Mouse (Mus musculus) lung, embryonic 15.5 days (tissue): ENCODE results near the gene Hp1bp3. TPM values are rescaled to one million over a fixed set of nuclear protein-coding genes. Genes with fewer than 3 reads are reported as not detected.

ENCODE experiments used
- ATAC-seq: fragments of 200-750 bp; cut with Nextera tagmentation; 2 replicates; pipeline ENCODE4 v1.8.0; 2017; ENCODE audit warnings: moderate number of reproducible peaks, borderline replicate concordance; ENCODE audit not compliant: low FRiP score, low TSS enrichment; ENCODE audit errors: extremely low read depth
- H3K27ac ChIP-seq: fragments of 300-500 bp; sonication (generic); 2 replicates; pipeline ENCODE4 v1.5.1; 2015; ENCODE audit warnings: moderate library complexity, mild to moderate bottlenecking, inconsistent platforms
- H3K27me3 ChIP-seq: fragments of 300-500 bp; sonication (generic); 2 replicates; pipeline ENCODE4 v1.6.1; 2015; ENCODE audit warnings: inconsistent platforms
- H3K36me3 ChIP-seq: fragments of 300-500 bp; sonication (generic); 2 replicates; pipeline ENCODE4 v1.6.1; 2015; ENCODE audit warnings: inconsistent platforms
- H3K4me1 ChIP-seq: fragments of 300-500 bp; sonication (generic); 2 replicates; pipeline ENCODE4 v1.6.1; 2015; ENCODE audit warnings: inconsistent platforms
- H3K4me2 ChIP-seq: fragments of 300-500 bp; sonication (generic); 2 replicates; pipeline ENCODE4 v1.6.1; 2015; ENCODE audit warnings: inconsistent platforms, mild to moderate bottlenecking, moderate library complexity
- H3K4me3 ChIP-seq: fragments of 300-500 bp; sonication (generic); 2 replicates; pipeline ENCODE4 v1.5.1; 2015; ENCODE audit warnings: mild to moderate bottlenecking, inconsistent platforms
- H3K9ac ChIP-seq: fragments of 300-500 bp; sonication (generic); 2 replicates; pipeline ENCODE4 v1.6.1; 2015; ENCODE audit warnings: inconsistent platforms
- H3K9me3 ChIP-seq: fragments of 300-500 bp; sonication (generic); 2 replicates; pipeline ENCODE4 v1.6.1; 2016; ENCODE audit warnings: inconsistent platforms
- WGBS: fragments of 180-500 bp; shearing (Covaris S2); methylation state at CpG from one replicate; pipeline ENCODE4 v1.1.7; 2015; 5-methylcytosine and 5-hydroxymethylcytosine counted together
- polyA plus RNA-seq: library from polyadenylated mRNA; unstranded; fragments of >200 nt; fragmentation: Nextera tagmentation; extraction: Ambion mirVana; gene quantifications from 2 replicates; pipeline ENCODE4 v1.2.1, GENCODE M21; 2015

Hp1bp3 gene
- polyA plus RNA-seq, 1 experiment from 2014 or later, result 149 TPM

- Histone ChIP-seq H3K27ac (no peak overlapping the region), H3K9ac (no peak overlapping the region), H3K27me3 (no peaks in the 10 kb centered on the region), H3K4me3 (no peak overlapping the region), H3K9me3 (no peaks in the 10 kb centered on the region), H3K4me1 (no peaks in the 10 kb centered on the region), H3K4me2 (no peak overlapping the region), H3K36me3 (peaks cover 82% of the 10 kb centered on the region)
- 80% methylated on average over 3 of the region's 3 CpGs for WGBS
- no peak for ATAC-seq
Measured at GRCm38 (mm10) chr4:138200769-138201168, 15.3 kb upstream of the Hp1bp3 start.

GRCm38 (mm10) chr4:138201696-138202095 lies 14.4 kb upstream of the Hp1bp3 start:
- H3K36me3 ChIP-seq, result peaks cover 77% of the 10 kb centered on the region
- 84% methylated on average over 9 of the region's 9 CpGs for WGBS
- no peak for ATAC-seq

DNA sequence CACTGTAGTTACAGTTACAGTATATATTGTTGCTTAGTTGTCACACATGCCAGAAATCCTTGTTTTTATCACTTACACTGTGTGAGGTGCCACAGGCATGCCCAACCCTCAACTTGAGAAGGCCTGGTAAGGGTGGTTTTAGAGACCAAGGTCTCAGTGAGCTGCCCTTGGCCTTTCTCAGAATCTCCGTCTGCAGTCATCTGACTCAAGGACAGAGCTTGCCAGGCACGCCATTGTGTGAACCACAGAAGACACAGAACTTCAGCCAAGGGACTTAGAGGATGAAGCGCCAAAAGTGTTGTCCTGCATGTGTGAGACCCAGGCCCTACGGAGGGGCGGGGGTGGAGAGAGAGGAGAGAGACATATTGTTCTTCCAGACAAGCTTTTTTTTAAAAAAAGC lies 6.0 kb upstream of the Hp1bp3 start:
- H3K36me3 ChIP-seq, result peaks cover 27% of the 10 kb centered on the region
- H3K4me3 ChIP-seq, result no peak overlapping the region
- no peak for ATAC-seq
- H3K27ac ChIP-seq, result no peak overlapping the region
- H3K9me3 ChIP-seq, result no peaks in the 10 kb centered on the region
- 86% methylated on average over 5 of the region's 5 CpGs for WGBS
- H3K4me2 ChIP-seq, result no peak overlapping the region
- no peaks in the 10 kb centered on the region for H3K4me1 ChIP-seq
- H3K9ac ChIP-seq, result no peak overlapping the region
- H3K27me3 ChIP-seq, result no peaks in the 10 kb centered on the region

More at GRCm38 (mm10) chr4:138201696-138202095, 14.4 kb upstream of the Hp1bp3 start:
- no peaks in the 10 kb centered on the region for H3K4me1 ChIP-seq
- no peaks in the 10 kb centered on the region for H3K9me3 ChIP-seq
- H3K4me3 ChIP-seq, result no peak overlapping the region
- no peak overlapping the region for H3K4me2 ChIP-seq
- no peaks in the 10 kb centered on the region for H3K27me3 ChIP-seq
- no peak overlapping the region for H3K9ac ChIP-seq
- no peak overlapping the region for H3K27ac ChIP-seq

DNA sequence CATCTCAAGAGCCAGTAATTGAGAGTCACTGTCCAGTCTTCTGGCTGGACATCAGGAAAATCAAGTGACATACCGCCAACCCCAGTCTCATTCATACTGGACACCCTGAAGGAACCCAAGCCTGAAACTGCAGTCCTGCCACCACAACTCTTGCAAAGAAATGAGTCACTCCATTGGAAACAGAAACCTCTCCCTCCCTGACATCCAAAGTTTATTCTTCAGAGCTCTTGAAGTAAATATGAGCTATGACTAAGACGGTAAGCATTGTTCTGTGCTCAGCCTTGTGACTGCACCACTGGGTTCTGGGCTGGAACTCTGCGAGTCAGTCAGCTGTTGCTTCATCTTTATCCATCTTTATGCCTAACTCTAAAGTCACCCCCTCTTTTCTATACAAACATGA lies 2.2 kb upstream of the Hp1bp3 start:
- no peak for ATAC-seq
- H3K4me1 ChIP-seq, result peaks cover 19% of the 10 kb centered on the region
- 58% methylated on average over 3 of the region's 3 CpGs for WGBS

GRCm38 (mm10) chr4:138215671-138216199 lies 361 bp upstream of the Hp1bp3 start:
- ATAC-seq, result no peak
- H3K27me3 ChIP-seq, result no peaks in the 10 kb centered on the region
- peak overlapping the region; percentile 98 for H3K4me3 ChIP-seq
- H3K9ac ChIP-seq, result peak overlapping the region; percentile 99
- WGBS, result 35% methylated on average over 13 of the region's 13 CpGs
- H3K4me1 ChIP-seq, result peaks cover 28% of the 10 kb centered on the region
- H3K36me3 ChIP-seq, result no peaks in the 10 kb centered on the region
- H3K4me2 ChIP-seq, result peak overlapping the region; percentile 77
- peak overlapping the region; percentile 100 for H3K27ac ChIP-seq
- no peaks in the 10 kb centered on the region for H3K9me3 ChIP-seq

More for the DNA sequence above, 2.2 kb upstream of the Hp1bp3 start:
- no peak overlapping the region for H3K27ac ChIP-seq
- no peak overlapping the region for H3K4me2 ChIP-seq
- no peak overlapping the region for H3K4me3 ChIP-seq
- 0 out of 2 replicates have a peak, but pooled peaks cover 4% of the 10 kb centered on the region for H3K36me3 ChIP-seq
- H3K9me3 ChIP-seq, result no peaks in the 10 kb centered on the region
- H3K9ac ChIP-seq, result no peak overlapping the region
- no peaks in the 10 kb centered on the region for H3K27me3 ChIP-seq

DNA sequence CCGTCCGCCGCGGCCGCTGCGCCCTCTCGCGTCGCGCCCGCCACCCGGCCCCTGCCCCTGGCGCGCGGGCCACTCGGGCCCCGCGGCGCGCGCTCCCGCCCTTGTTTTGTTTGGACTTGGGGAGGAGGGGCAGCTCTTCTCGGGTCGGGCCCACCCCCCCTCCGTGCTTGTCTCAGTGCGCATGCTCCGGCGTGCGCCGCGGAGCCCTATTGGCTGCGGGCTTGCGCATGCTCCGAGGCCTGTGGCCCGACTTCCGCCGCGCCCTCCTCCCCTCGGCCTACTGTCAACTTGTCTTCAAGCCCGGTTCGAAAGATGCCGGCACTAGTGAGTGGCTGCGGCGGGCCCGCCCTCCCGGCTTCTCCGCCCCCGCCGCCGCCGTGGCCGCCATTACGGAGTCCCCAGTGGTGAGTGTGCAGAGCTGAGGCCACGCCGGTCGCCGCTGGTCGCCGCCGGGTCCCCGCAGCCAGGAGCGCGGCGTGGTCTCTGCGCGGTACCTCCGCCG lies 846 bp downstream of the Hp1bp3 start:
- under 1% methylated on average over 52 of the region's 68 CpGs for WGBS
- H3K4me1 ChIP-seq, result peaks cover 28% of the 10 kb centered on the region
- peak overlapping the region; percentile 77 for H3K4me2 ChIP-seq
- H3K27me3 ChIP-seq, result no peaks in the 10 kb centered on the region
- H3K9me3 ChIP-seq, result no peaks in the 10 kb centered on the region
- peak overlapping the region; percentile 98 for H3K4me3 ChIP-seq
- ATAC-seq, result peak; percentile 97
- peak overlapping the region; percentile 99 for H3K9ac ChIP-seq
- H3K27ac ChIP-seq, result peak overlapping the region; percentile 100
- H3K36me3 ChIP-seq, result peaks cover under 1% of the 10 kb centered on the region; the same call in 1 of the 2 replicates

DNA sequence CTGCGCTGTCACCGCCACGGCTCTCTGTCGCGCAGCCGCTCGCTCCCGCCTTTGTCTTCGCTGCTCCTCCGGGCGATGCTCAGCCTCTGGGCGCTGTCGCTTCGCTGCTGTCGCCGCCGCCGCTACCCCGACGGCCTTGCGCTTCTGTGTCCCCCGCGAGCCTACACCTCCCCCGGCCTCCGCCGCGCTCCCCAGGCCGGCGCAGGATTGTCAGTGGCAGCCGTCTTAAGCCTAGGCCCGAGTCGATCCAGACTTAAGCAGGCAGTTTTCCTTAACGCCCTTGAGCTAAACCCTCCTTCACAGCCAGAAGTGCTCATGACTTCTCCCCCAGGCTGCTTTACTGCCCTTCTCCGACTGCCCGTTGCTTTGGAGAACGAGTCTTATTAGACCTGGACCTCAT lies 1.3 kb downstream of the Hp1bp3 start:
- Histone ChIP-seq H3K4me3 (peak overlapping the region; percentile 98), H3K9me3 (no peaks in the 10 kb centered on the region), H3K36me3 (peaks cover 6% of the 10 kb centered on the region), H3K9ac (peak overlapping the region; percentile 96), H3K27ac (peak overlapping the region; percentile 100), H3K4me2 (peak overlapping the region; percentile 77), H3K27me3 (no peaks in the 10 kb centered on the region), H3K4me1 (peaks cover 28% of the 10 kb centered on the region)
- WGBS, result under 1% methylated on average over 36 of the region's 36 CpGs
- ATAC-seq, result no peak; the same call in 1 of the 2 replicates

DNA sequence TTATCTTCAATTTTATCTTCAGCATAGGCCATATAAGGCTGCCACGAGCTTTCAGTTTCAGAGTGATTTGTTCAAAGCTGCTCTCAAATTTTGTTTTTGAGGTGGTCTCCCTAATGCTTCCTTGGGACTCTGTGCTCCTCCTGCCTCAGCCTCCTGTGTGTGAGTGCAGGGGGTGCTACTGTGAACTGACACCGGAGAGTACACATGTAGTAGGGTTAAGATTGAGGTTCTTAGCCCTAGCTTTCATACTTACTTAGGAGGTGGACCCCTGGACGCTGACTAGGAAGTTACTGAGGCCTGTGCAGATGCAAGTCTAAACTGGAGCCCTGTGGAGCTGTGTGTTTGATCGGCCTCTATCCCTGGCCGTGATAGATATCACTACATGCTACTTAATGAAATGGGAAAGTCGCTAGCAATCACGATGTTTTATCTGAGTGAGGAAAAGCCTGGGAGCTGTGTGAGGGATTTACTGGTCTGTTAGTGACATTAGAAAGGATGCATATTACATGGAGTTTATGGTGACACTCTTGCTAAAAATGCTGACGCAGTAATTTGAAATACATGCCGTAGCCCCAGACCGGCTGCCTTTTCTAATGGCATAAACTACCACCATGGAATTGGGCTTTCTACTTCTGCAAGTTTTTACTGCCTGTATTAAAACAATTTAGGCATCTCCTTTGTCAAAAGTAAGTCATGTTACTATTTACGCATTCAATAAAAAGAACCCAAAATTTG lies 2.0 kb downstream of the Hp1bp3 start:
- Histone ChIP-seq H3K36me3 (peaks cover 12% of the 10 kb centered on the region), H3K9me3 (no peaks in the 10 kb centered on the region), H3K4me1 (peaks cover 28% of the 10 kb centered on the region), H3K27ac (peak overlapping the region; percentile 100; the same call in 1 of the 2 replicates), H3K4me2 (peak overlapping the region; percentile 77), H3K4me3 (peak overlapping the region; percentile 98), H3K9ac (peak overlapping the region; percentile 96), H3K27me3 (no peaks in the 10 kb centered on the region)
- 70% methylated on average over 11 of the region's 11 CpGs for WGBS
- no peak for ATAC-seq

- H3K27me3 ChIP-seq, result no peaks in the 10 kb centered on the region
- no peak for ATAC-seq
- peaks cover 28% of the 10 kb centered on the region for H3K4me1 ChIP-seq
- 78% methylated on average over 5 of the region's 5 CpGs for WGBS
- no peak overlapping the region for H3K4me2 ChIP-seq
- peaks cover 24% of the 10 kb centered on the region for H3K36me3 ChIP-seq
- H3K9me3 ChIP-seq, result no peaks in the 10 kb centered on the region
- no peak overlapping the region for H3K27ac ChIP-seq
- H3K4me3 ChIP-seq, result no peak overlapping the region
- no peak overlapping the region for H3K9ac ChIP-seq
Measured at GRCm38 (mm10) chr4:138219331-138219730, 3.2 kb downstream of the Hp1bp3 start.

- no peak overlapping the region for H3K4me3 ChIP-seq
- no peak overlapping the region for H3K9ac ChIP-seq
- no peak overlapping the region for H3K27ac ChIP-seq
- no peaks in the 10 kb centered on the region for H3K27me3 ChIP-seq
- H3K9me3 ChIP-seq, result no peaks in the 10 kb centered on the region
- no peak overlapping the region for H3K4me2 ChIP-seq
- no peak for ATAC-seq
- peaks cover 22% of the 10 kb centered on the region for H3K4me1 ChIP-seq
- peaks cover 37% of the 10 kb centered on the region for H3K36me3 ChIP-seq
- 69% methylated on average over 7 of the region's 7 CpGs for WGBS
Measured at GRCm38 (mm10) chr4:138220761-138221160, 4.7 kb downstream of the Hp1bp3 start.

GRCm38 (mm10) chr4:138221406-138221805 lies 5.3 kb downstream of the Hp1bp3 start:
- Histone ChIP-seq H3K27ac (no peak overlapping the region), H3K9me3 (no peaks in the 10 kb centered on the region), H3K27me3 (no peaks in the 10 kb centered on the region), H3K9ac (no peak overlapping the region), H3K4me1 (peaks cover 20% of the 10 kb centered on the region), H3K4me2 (no peak overlapping the region), H3K36me3 (peaks cover 44% of the 10 kb centered on the region), H3K4me3 (no peak overlapping the region)
- 69% methylated on average over 5 of the region's 5 CpGs for WGBS
- ATAC-seq, result no peak

DNA sequence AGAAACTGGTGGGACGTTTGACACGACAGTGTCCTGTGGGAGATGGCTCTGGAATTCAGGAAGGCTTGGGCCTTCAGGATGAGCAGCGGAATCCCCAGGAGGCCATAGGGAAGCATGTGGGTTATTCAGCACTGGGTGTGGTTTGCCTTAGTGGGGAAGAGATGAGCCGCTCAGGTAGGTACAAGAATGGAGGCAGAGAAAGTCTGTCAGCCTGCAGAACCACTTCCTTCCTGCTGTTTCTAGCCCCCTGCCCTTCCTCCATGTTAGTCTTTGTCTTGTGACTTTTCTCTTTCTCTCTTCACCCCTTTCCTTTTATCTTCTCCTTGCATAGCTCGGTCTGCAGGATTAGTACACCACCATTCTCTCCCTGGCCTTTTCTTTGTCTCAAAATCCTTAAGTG lies 6.3 kb downstream of the Hp1bp3 start:
- Histone ChIP-seq H3K9ac (no peak overlapping the region), H3K4me1 (peaks cover 20% of the 10 kb centered on the region), H3K27ac (no peak overlapping the region), H3K4me3 (no peak overlapping the region), H3K27me3 (no peaks in the 10 kb centered on the region), H3K36me3 (peaks cover 52% of the 10 kb centered on the region), H3K9me3 (no peaks in the 10 kb centered on the region), H3K4me2 (no peak overlapping the region)
- 74% methylated on average over 5 of the region's 5 CpGs for WGBS
- ATAC-seq, result no peak
